Mouse (Mus musculus) layer of hippocampus, postnatal 14 days (tissue): Measurements from ENCODE around the gene Snrnp25. TPM values are rescaled to one million over a fixed set of nuclear protein-coding genes. Genes with fewer than 3 reads are reported as not detected.
"Not testable (repeated sequence)": the region's sequence is repeated elsewhere in the genome, so short reads cannot be mapped to it uniquely, and the experiment has no call there.

ENCODE experiments used
- DNase-seq, 2 experiments: peaks; one replicate each; pipeline ENCODE4 v3.0.0; 2021 to 2022; ENCODE audit warnings: low spot score in 2 of 2, mixed read lengths in 1 of 2
- total RNA-seq, 2 experiments: library from RNA; stranded (reverse); gene quantifications; 2 replicates each; pipeline ENCODE4 v1.2.3; 2021

The Snrnp25 gene
- total RNA-seq, 2 experiments from 2014 or later, result 28.3 to 29.3 TPM

DNA sequence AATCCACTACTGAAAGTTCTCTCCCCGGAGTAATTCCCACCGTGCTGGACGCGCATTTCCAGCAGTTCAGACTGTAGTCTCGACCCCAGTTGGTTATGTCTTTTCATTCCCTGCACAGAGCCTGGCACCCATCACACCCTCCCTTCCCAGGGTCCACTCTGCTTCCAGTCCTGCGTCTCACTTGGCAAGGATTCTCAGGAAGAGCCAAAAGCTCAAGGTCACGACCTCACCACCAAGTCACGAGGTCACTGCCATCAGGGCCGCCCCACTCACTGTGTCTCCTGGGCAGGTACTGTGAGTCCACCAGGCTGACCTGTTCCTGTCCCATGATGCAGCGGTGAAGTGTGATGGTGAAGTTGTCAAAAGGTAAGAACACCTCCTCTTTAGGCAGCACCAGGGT lies 11.1 kb upstream of the Snrnp25 start:
- DNase-seq, result no peak

DNA sequence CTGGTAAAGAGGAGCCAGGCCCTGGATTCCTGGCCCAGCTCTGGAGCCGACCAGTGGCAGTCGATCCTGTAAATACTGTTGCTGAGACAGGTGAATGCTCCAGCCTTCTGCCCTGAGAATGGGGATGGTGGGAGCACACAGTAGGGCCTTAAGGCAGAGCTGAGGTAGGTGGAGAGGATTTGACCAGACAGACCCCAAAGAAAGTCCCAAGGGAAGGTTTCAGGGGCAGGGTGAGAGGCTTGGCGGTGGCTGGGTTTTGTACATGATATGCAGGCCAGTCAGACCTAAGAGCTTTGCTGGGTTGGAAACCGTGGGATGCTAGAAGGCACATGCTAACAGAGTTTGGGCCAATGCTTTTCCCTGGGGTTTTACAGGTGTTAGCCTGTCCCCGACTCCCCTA lies 10.6 kb upstream of the Snrnp25 start:
- DNase-seq, result no peak

DNA sequence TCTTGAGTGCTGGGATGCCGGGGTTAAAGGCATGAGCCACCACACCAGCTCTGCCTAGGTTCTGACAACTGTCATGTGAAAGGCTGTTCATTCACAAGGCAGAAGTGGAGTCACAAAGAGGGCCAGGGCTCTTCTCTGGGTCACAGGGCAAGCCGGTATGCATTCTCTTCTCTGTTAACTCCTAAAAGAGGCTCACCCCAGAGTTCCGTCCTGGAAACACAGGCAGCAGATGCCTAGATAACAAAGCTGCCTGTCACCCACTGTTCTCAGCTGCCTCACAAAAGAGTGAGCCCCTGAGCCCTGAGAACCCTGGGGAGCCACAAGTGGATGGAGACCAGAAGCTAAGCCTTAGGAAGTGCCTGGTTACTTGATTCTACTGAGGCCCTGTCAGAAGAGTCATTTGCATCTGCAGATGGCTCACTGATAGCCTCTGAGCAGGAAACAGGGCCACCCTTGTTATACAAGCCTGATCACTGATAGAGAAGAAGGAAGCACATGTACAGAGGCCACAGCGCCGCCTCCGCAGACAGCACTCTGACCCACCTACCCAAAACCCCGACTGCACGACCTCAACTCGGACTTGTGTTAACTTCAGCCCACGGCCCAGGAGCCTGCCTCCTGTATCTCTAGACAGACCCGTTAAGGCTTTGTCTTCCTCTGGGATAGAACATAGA lies 9.2 kb upstream of the Snrnp25 start:
- no peak for DNase-seq

DNA sequence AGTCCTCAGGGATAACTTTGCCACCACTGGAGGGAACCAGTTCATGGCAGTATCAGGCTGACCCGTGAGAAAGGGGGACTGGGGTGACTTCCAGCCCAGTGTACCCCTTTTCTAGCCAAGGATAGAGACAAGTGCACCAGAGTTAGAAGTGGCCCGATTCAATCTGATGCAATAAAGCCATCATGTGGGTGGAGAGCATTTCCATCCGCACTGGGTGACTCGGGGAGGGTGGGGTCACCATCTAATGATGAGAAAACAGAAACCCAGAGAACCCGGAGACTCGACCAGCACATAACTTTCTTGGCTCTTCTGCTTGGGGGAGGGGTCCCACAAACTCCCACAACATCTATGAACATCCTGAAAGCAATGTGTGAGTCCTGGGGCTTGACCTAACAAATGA lies 8.5 kb upstream of the Snrnp25 start:
- DNase-seq, result no peak

DNA sequence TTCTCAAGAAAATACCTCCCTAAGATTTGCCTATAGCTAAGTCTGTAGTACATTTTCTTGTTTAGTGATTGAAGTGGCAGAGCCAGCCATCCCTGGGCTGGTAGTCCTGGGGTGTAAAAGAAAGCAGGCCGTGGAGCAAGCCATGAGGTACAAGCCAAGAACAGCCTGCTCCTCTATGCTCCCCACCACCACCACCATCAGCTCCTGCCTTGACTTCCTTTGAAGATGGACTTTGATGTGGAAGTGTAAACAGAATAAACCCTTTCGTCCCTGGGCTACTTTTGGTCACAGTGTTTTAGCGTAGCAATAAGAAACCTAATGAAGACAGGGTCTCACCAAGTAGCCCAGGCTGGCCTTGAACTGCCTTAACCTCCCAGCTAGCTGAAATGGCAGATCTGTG lies 7.4 kb upstream of the Snrnp25 start:
- DNase-seq, result no peak

DNA sequence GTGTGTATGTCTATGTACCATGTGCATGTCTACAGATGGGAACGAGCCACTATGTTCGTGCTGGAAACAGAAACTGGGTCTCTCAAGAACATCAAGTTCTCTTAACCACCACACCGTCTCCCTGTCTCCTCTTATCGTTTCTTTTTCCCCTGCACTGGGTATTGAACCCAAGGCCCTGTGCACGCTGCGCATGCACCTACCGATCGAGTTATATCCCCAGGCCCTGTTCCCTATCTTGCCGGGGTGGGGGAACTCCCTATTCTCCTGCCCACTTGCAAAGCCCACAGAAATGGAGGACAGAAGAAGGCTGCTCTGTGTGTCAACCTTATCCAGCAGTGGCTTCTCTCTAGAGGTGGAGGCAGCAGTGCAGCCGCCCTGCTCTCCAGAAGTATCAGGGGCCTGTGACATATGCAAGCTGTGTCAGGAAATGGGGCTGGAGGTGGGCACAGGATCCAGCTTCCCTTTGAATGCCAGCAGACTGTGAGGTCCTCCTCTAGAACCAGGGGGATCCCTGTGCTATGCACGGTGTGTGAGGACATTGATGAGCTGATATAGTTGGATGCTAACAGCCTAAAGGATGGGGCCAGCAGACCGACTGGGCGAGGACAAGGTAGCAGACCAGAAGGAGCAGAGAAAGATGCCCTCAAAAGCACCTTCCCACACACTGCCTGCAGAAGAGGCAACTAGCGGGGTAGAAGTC lies 6.8 kb upstream of the Snrnp25 start:
- no peak for DNase-seq

DNA sequence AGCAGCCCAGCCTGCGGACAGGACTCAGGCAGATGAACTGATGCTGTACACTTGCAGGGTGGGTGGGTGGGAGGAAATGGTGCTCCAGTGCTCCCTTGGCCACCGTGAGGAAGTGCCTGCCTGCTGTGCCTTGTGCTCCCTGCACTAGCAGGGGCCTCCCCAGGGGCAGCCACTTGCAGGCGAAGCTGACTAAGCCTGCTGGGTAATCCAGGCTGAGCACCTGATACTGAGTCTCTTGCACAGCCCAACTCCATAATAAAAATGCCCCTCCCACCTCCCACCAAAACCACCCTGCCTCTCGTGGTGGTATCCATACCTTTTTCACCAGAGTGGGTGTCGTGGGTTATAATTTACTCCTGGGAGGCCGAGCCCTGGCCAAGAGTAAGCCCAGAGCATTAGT lies 6.0 kb upstream of the Snrnp25 start:
- no peak for DNase-seq

DNA sequence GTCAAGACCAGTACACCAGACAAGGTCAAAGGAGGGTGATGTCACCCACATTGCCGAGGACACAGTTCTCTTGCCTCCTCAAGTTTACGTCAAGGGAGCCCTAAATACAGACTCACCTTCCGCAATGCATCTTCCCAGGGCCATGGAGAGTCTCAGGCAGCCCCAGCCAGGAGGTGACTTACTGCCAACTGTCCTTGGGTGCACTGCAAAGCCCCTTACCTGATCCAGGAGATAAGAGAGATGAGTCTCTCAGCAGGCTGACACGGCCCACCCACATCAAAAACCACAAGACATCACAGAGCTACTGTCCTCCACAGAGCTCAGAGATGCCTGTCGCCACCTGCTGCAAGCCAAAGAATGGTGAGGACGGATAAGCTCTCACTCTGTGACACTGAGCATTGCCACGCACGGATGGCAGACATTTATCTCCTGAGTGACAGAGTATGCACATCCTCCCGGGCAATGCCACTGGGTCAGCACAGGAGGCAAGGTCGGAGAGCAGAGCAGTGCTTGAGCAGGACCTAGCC lies 5.1 kb upstream of the Snrnp25 start, which contains the start of gene Il9r:
Il9r (minus strand) TSS at position 205 of the 527 bp plus-strand sequence.
- no peak for DNase-seq

DNA sequence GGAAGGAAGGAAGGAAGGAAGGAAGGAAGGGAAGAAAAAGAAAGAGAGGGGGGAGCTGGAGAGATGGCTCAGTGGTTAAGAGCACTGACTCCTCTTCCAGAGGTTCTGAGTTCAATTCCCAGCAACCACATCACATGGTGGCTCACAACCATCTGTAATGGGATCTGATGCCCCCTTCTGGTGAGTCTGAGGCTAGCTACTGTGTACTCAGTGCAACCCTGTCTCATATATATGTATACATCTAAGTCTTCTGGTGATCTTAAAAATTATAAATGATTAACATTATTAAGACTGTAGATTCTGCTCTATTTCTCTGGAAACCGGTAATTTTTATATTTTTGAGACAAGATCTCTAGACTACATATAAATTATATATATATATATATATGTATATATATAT lies 4.2 kb upstream of the Snrnp25 start:
- DNase-seq, result not testable (repeated sequence)

DNA sequence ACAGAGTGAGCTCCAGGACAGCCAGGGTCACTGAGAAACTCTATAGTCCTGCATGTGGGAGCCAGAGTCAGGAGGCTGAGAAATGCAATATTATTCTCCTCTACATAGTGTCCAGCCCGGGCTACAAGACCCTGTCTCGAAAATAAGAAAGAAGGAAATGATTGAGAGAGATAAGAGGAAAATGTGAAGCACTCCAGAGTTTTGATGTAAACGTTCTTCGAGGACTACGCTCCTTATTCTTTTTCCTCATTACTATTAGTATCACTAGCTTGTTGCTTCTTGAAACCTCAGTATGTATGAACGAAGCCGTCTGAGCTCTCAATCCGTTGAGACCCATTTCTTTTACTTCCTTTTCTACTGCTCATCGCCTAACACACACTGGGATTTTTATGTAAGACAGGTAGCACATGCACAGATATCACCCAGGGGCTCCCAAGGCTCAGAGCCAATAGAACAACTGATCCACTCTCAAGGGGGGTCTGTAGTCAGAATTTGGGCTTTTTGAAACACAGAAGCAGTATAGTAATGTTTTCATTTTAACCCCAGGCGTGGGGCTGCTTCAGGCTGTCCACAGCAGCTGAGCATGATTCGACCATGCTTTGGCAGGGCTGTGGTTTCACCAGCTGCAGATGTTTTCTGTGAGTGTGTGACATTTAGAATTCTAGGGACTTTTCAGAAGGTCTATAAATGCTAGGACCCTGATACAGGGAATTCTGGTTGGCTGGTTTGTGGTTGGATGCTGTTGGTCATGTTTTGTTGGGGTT lies 3.1 kb upstream of the Snrnp25 start:
- no peak for DNase-seq

DNA sequence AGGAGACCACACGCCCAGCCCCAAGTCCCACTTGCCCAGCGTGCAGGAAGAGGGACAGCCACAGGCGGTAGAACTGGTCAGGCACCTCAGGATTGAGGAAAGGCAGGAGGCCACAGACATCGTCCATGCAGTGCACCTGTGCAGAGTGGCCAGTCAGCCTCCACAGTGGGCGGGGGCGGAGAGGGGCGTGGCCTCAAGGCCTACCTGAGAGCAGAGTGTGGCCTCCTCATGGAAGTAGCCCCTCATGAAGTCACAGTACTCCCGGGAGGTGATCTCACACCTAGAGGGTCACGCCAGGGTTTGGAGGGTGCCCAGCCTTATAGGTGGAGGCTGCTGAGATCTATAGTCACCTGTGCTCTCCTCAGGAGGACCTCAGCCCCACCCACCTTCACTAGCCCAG lies 5.4 kb downstream of the Snrnp25 start:
- no peak for DNase-seq

DNA sequence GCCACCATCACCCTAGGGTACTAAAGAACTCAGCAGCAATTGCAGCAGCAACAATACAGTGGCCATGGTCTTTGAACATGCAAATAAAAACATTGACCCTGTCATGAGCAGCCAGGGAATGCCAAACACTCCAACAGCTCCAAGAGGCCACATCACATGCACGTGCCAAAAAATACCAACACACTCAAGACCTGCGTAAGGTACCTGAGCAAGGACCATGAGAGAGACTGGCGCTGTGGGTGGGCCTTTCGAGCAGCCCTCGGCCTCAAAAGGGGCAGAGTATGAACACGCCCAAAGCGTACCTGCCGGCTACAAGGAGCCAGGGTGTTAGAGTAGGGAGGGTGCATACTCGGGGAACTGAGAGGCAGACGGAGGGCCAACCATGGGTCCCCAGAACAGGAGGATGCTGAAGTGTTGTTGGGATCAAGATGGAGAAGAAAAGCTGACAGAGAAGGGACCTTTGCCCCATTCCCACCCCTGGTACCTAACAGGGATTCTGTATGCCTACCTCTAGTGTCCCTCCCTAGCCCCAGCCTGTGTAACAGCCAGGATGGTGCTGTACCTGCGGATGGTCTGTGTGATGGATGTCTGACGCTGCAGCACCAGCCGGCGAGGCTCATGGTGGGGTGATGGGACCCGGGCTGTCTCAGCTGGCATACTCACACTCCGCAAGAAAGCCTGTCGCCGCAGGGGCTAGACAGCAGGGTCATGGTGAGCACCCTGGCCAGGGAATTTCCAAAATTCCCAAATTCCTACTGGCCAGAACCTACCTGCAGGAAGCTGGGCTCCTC lies 10.4 kb downstream of the Snrnp25 start:
- DNase-seq, result no peak

DNA sequence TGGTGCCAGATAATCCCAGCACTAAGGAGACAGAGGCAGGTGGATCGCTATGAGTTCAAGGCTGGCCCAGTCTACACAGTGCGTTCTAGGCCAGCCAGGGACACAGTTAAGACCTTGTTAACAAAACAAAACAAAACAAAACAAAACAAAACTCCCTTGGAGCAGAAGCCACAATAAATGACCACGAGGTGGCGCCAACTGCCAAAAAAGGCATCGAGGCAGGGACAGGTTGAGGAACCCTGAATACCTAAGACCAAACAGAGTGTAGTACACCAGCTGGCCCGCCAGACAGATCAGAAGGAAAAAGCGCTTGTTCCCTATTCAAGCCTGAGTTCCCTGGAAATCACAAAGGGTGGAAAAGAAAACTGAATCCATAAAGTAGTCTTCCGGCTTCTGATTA lies 11.6 kb downstream of the Snrnp25 start:
- DNase-seq, result no peak

DNA sequence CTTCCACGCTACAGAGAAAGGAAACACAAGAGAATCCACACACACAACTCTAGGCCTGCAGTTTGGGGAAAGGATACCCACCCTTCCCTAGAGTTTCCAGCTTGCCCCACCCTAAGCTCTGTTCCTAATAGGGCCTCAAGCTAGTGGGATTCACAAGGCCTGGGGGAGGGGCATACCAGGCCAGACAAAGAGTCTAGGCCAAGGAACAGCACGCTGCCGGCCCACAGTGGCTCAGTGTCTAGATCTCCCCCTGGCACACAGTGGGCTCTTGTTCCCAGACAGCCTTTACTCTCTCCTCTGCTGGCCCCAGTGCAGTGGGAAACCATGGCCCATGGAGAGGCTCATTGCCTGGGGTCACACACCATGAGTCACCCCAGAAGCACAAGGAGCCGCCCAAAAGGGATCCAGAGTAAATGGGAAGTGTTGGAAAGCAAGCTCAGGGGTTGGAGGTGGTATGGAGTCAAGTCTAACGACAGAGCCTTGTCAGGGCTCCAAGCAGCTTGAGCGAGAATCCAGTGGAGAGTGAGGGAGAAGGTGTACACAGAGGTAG lies 13.4 kb downstream of the Snrnp25 start:
- no peak for DNase-seq

DNA sequence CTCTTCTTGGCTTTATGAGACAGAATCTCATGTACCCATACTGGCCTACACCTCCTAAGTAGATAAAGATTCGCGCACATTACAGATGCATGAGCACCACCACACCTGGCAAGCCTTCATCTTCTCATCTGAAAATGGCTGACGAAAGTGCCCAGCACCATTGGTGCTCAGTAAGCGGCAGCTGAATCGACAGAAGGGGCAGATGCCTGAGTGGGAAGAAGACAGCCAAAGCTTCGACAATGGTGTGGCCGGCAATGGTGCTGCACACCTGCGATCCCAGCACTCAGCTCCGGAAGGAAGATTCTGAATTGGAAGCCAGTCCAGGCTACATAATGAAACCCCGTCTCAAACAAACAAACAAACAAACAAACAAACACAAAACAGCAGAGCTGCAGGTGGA lies 14.1 kb downstream of the Snrnp25 start:
- DNase-seq, result no peak

DNA sequence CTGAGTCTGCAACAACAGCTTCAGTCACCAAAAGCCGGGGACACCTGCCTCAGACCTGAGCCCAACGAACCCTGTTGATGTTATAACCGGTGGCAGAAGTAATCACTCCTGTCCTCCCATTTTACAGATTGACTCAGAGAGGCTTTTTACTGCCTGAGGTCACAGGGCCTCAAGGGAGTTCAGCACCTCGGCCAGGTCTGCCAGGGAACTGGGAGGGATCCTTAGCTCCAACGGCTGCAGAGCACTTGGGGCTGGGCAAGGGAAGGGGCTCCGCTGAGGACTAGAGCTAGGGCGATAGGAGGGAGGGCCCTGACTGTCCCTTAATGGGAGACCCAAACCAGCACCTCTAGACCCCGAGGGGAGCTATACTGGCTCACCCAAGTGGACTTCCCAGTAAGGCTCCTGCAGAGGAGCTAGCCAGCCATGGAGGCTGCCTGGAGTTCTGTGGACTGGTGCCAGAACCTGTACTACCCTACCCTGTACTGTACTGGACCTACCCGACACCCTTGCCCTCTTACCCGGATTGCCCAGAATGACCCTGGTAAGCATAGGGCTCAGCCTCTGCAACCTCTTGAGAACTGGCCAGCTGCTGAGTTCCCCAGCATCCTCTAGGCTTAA lies 15.5 kb downstream of the Snrnp25 start:
- DNase-seq, result no peak

DNA sequence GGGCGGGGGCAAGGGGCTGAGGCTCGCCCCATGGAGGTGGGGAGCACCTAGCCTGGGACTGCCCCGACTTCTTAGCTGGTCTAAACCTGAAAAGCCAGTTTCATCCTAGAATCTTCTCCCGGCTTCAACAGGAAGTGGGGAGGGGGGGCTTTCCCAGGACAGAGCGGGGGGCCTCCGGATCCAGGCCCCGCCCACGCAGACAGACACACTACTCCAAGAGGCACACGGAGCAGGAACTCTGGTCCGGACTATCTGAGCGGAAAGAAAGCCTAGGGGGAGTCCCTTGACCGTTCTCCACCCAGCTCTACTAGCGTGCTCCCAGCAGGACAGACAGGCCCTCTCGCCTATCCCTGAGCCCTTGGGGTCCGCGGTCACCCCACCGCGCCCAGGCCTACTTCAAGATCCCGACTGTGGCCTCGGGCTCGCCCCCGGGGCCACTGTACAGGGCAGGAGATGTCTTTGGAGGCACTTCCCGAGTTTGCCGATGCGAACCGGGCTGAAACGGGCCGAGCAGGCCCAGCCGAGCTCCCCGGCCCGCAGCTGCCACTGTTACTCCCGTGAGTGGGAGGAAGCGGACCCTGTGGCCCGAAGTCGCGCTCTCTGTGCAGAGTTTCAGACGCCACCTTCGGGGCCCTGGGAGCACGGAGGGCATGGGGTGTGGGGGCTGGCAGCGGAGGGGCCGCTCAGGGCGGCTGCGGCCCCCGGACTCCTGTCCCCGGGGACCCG lies 16.2 kb downstream of the Snrnp25 start:
- no peak for DNase-seq

DNA sequence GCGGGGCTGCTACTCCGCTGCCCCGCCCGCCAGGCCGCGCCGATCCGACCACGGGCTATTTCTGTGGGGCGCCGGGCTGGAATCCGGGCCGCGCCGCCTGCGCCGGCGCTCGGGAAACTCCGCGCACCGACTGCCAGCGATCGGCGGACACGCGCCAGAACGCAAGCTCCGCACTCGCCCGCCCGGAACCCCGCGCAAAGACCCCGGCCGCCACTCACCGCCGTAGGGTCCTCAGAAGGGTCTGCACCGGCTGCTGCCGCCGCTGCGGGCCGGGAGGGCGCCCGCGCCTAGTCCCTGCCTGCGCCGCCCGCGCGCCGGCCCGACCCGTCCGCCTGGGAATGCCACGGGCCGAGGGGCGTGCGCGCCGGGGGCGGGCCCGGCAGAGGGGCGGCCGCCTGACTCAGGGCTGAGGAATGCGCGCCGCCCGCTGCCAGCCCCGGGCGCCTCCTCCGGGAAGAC lies 16.8 kb downstream of the Snrnp25 start, which contains the start of gene Rhbdf1:
Rhbdf1 (minus strand) TSS at position 350 of the 459 bp plus-strand sequence.
- DNase-seq, result no peak

DNA sequence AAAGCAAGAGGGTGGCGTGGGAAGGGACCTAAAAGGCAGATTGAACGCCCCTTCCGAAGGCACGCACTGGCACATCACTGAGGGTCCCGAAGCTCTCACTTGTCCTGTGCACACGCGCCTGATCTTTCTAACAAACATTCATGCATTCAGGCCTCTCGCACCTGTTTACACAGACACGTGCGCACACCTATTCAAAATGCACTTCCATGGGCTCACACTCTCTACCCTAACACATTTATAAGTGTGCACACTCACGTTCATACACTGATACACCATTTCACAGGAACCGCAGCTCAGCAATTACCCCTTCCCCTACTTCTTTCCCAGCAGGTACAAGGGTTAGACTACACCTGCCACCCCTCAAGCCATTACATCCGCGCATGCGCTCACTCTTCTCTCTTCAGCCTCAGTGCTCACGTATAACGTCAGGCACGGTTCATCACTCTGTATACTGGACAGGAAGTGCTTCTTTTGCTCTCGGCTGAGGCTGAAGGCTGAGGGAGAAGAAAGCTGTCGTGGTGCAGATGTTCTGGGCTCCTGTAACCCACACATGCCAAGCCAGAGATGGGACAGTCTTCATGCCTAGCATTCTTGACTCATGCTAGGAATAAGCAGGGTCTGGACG lies 17.5 kb downstream of the Snrnp25 start:
- no peak for DNase-seq
